Mouse (Mus musculus): ENCODE data around the gene Fdxr. TPM values are rescaled to one million over a fixed set of nuclear protein-coding genes. Genes with fewer than 3 reads are reported as not detected.
A peak's percentile ranks its signal among the peaks of the same experiment; 100 is the strongest.

The Fdxr gene
- total RNA-seq, 2 experiments from 2014 or later: 22.4 to 22.5 TPM

GRCm38 (mm10) chr11:115300745-115301144, 23.9 kb upstream of the Fdxr start:
- DNase-seq (ENCODE audit: low spot score in 2 of 2): no peak
- Histone ChIP-seq H3K27ac (no peak overlapping the region), H3K4me3 (no peak overlapping the region)
- no peak for TF ChIP-seq CTCF (conservative IDR thresholded peaks at IDR 0.05)

GRCm38 (mm10) chr11:115298160-115298559, 21.3 kb upstream of the Fdxr start:
- DNase-seq (ENCODE audit: low spot score in 2 of 2): no peak
- no peak overlapping the region for H3K4me3 ChIP-seq
- peak overlapping the region; percentile 75; the same call in 1 of the 2 replicates for H3K27ac ChIP-seq
- no peak for TF ChIP-seq CTCF (conservative IDR thresholded peaks at IDR 0.05)

GRCm38 (mm10) chr11:115297214-115297826, 20.5 kb upstream of the Fdxr start, which contains the start of gene Fads6:
Gene Fads6, minus strand, starts transcription at chr11:115297663.
- DNase-seq (ENCODE audit: low spot score in 2 of 2): peak; percentile 66 to 72
- TF ChIP-seq CTCF (conservative IDR thresholded peaks at IDR 0.05): peak; percentile 67
- H3K4me3 ChIP-seq: peak within 1 kb of the TSS; percentile 70
- H3K27ac ChIP-seq: peak within 1 kb of the TSS; percentile 75

- H3K4me3 ChIP-seq: peak overlapping the region; percentile 70
- DNase-seq (ENCODE audit: low spot score in 2 of 2): no peak
- TF ChIP-seq CTCF (conservative IDR thresholded peaks at IDR 0.05): no peak
- peak overlapping the region; percentile 75 for H3K27ac ChIP-seq
Measured at GRCm38 (mm10) chr11:115296471-115297210, 19.8 kb upstream of the Fdxr start.

GRCm38 (mm10) chr11:115295939-115296338, 19.1 kb upstream of the Fdxr start:
- no peak overlapping the region for H3K4me3 ChIP-seq
- H3K27ac ChIP-seq: no peak overlapping the region
- no peak for DNase-seq (ENCODE audit: low spot score in 2 of 2)
- no peak for TF ChIP-seq CTCF (conservative IDR thresholded peaks at IDR 0.05)

GRCm38 (mm10) chr11:115292631-115293375, 16.0 kb upstream of the Fdxr start:
- no peak for DNase-seq (ENCODE audit: low spot score in 2 of 2)
- TF ChIP-seq CTCF (conservative IDR thresholded peaks at IDR 0.05): no peak
- Histone ChIP-seq H3K27ac (no peak overlapping the region), H3K4me3 (no peak overlapping the region)

- TF ChIP-seq CTCF (conservative IDR thresholded peaks at IDR 0.05): no peak
- no peak overlapping the region for H3K27ac ChIP-seq
- H3K4me3 ChIP-seq: no peak overlapping the region
- DNase-seq (ENCODE audit: low spot score in 2 of 2): no peak
Measured at GRCm38 (mm10) chr11:115291503-115291902, 14.7 kb upstream of the Fdxr start.

GRCm38 (mm10) chr11:115290919-115291318, 14.1 kb upstream of the Fdxr start:
- no peak overlapping the region for H3K4me3 ChIP-seq
- H3K27ac ChIP-seq: no peak overlapping the region
- no peak for DNase-seq (ENCODE audit: low spot score in 2 of 2)
- TF ChIP-seq CTCF (conservative IDR thresholded peaks at IDR 0.05): no peak

GRCm38 (mm10) chr11:115290314-115290713, 13.5 kb upstream of the Fdxr start:
- no peak overlapping the region for H3K27ac ChIP-seq
- no peak overlapping the region for H3K4me3 ChIP-seq
- DNase-seq (ENCODE audit: low spot score in 2 of 2): no peak
- no peak for TF ChIP-seq CTCF (conservative IDR thresholded peaks at IDR 0.05)

- no peak for DNase-seq (ENCODE audit: low spot score in 2 of 2)
- TF ChIP-seq CTCF (conservative IDR thresholded peaks at IDR 0.05): no peak
- Histone ChIP-seq H3K4me3 (no peak overlapping the region), H3K27ac (no peak overlapping the region)
Measured at GRCm38 (mm10) chr11:115289885-115290284, 13.0 kb upstream of the Fdxr start.

- Histone ChIP-seq H3K27ac (no peak overlapping the region), H3K4me3 (no peak overlapping the region)
- TF ChIP-seq CTCF (conservative IDR thresholded peaks at IDR 0.05): no peak
- no peak for DNase-seq (ENCODE audit: low spot score in 2 of 2)
Measured at GRCm38 (mm10) chr11:115288305-115288704, 11.5 kb upstream of the Fdxr start.

GRCm38 (mm10) chr11:115287386-115287785, 10.5 kb upstream of the Fdxr start:
- no peak overlapping the region for H3K4me3 ChIP-seq
- TF ChIP-seq CTCF (conservative IDR thresholded peaks at IDR 0.05): no peak
- peak overlapping the region; percentile 69; the same call in 1 of the 2 replicates for H3K27ac ChIP-seq
- no peak for DNase-seq (ENCODE audit: low spot score in 2 of 2)
